Mouse (Mus musculus): ENCODE results near the gene Rex1bd.

Rex1bd gene

DNA sequence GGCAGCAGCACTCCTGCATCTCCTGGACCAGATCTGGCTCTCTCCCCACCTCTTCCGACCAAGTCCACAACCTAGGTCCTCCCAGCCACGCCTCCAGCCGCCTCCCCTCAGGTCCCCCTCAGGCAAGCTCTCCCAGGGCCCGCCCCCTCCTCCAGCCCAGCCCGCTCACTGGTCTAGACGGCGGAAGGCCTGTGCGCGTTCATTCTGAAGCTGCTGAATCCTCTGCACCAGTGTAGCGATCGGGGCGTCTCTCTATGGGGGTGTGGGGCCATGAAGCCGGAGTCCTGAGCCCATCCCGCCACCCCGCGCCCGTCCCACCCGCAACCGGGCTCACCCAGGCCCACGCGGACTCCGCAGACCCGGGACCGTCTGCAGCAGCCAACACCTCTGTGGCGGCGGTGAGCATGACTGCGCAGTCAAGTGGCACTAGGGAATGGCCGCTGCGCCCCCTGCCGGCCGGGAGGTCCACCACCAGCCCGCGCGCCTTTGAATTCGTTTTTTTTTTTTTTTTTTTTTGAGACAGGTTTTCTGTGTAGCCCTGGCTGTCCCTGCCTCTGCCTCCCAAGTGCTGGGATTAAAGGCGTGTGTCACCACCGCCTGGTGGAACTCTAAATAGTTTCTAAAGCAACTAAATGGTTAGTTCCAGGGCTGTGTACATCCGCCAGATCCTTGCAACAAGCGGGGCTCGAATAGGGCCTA is at the start of gene Rex1bd:
TSS of gene Rex1bd (minus strand) at position 425 of the 699 bp plus-strand sequence.
- DNase-seq, result peak; percentile 97 to 99

GRCm38 (mm10) chr8:70555079-70555747 is 48.7 kb upstream of the Rex1bd start:
- no peak for DNase-seq

DNA sequence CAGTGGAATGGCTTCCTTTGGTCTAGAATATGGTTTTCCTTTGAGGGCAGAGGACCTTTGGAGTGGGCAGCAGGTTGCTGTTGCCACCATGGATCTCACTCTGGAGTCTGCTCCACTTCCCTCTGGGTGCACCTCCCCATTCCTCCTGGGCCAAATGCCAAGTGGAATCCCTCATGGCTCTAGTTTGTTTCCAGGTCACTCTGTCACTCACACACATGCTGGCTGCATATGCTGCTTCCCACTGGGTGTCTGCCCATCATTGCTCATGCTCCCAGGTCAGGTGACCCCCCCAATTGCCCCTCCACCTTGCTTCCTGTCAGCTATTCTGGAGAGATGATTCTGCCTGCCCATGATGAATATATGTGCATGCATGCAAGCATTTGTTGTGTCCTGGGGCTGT is 47.2 kb upstream of the Rex1bd start:
- peak; percentile 79 to 83 for DNase-seq

- no peak for DNase-seq
Measured at GRCm38 (mm10) chr8:70552836-70553235, 46.3 kb upstream of the Rex1bd start.

DNA sequence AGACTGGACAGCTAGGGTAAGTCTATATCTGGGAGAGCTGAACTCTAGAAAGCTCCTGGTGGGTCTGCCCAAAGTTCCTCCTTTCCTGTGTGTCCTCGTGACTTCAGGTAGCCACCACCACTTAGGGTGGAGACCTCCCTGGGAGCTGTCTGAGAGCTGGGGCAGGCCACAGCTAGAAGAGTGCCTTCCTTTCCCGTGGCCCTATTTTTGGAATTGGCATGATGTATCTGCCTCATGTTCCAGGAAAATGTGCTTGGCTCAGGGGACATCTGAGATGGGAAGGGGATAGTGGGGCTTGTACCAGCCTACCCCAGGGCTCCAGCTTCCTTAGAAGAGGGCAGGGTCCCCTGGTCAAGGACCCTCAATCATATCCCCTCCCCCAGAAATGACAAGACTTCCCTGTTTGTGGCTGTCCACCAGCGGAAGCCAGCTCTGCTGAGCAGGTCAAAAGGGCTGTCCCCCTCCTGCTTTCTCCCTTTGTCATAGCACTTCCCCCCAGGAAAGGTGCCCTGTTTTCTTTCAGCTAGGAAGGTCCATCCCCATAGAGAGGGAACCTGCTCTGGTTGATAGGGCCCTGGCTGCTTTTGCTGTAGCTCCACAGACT is 45.1 kb upstream of the Rex1bd start:
- DNase-seq, result no peak

GRCm38 (mm10) chr8:70549412-70550184 is 43.0 kb upstream of the Rex1bd start:
- no peak for DNase-seq

DNA sequence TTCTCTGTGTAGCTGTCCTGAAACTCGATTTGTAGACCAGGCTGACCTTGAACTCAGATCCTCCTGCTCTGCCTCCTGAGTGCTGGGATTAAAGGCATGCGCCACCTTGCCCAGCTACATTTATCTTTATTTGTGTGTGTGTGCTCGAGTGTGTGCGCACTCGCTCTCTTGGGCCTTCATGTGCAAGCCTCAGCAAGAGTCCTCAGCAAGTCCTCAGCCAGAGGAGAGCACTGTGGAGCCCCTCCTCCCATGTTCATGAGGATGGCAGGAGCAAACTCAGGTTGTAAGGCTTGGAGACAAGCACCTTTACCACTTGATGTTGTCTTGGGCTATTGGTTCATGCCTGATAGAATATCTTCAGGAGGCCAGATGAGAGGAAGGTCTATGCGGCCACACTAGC is 41.2 kb upstream of the Rex1bd start:
- no peak for DNase-seq

- no peak for DNase-seq
Measured at GRCm38 (mm10) chr8:70546412-70546811, 39.9 kb upstream of the Rex1bd start.

DNA sequence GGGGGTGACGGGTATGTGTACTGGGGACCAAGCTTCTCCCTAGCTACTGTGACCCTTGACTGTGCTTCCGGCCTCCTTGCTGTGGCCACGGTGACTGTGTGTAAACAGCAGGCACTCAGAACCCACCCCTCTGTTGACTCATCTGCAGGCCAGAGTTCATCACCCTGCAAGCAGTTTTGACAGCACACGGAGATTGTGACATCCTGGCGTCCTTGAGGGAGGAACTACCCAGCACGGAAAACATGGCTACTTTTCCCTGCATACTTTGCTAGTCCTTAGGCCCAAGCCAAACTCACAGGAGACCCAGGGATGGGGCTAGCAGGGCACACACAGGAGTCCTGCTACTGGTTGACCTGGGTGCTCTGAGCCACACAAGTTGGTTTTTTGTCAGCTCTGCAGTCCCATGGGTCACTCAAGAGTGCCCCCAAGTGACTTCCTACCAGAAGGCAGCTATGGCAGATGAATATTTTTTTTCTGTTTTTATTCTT is 37.7 kb upstream of the Rex1bd start:
- DNase-seq, result peak; percentile 58 to 79

DNA sequence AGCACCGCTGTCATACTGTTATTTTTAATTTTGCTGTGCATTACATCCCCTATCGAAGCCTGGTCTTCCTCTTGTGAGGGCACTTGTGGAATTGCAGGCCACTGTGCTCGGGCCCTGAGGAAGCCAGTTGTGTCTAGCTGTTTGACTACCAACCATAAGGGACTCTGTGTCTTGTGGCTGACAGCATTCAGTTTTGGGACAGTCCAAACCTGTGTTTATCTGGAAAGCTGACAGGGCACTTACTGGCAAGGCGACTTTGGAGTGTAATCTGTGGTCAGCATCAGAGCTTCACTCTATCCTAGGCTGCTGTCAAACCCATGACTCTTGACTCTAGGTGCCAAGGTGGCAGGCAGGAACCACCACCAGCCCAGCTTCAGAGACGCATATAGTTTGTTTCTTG is 34.5 kb upstream of the Rex1bd start:
- DNase-seq, result no peak

- DNase-seq, result peak; percentile 49 to 63
Measured at GRCm38 (mm10) chr8:70540507-70541071, 34.0 kb upstream of the Rex1bd start.

- DNase-seq, result no peak
Measured at GRCm38 (mm10) chr8:70540013-70540506, 33.5 kb upstream of the Rex1bd start.

DNA sequence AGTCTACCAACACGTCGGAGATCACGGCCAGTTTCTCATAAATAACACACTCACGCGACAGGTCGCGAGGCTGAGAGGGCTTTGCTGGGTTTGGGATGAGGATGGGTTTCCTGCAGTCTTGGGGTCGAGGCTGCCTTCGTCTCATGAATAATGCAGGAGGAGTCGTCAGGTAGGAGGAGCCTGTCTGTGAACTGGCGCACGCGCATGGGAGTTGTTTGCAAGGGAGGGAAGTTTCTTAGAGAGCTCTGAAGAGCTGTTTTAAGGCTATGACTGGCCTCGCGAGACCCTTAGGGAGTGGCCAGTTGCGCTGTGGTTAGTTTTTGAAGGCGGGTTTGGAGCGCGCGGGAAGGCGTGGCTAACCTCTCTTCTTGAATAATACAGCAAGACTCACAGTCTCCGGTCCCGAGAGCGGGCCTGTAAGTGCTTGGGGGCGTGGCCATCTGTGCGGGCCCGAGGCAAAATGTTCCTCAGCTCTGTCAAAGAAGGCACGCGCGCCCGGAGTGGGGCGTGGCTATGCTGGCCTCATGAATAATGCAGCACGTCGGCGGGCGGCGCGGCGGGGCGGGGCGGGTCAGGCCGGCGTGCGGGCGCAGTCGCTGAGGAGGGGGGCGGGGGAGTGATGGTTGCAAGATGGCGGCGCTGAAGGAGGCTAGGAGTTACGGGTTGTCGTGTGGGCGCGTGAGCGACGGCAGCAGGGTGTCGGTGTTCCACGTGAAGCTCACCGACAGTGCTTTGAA is 32.7 kb upstream of the Rex1bd start, which contains the start of gene Ell:
TSS of gene Ell (plus strand) at position 381 of the 737 bp plus-strand sequence.
- DNase-seq, result peak; percentile 100

- peak; percentile 100 for DNase-seq
Measured at GRCm38 (mm10) chr8:70538633-70539076, 32.1 kb upstream of the Rex1bd start.

DNA sequence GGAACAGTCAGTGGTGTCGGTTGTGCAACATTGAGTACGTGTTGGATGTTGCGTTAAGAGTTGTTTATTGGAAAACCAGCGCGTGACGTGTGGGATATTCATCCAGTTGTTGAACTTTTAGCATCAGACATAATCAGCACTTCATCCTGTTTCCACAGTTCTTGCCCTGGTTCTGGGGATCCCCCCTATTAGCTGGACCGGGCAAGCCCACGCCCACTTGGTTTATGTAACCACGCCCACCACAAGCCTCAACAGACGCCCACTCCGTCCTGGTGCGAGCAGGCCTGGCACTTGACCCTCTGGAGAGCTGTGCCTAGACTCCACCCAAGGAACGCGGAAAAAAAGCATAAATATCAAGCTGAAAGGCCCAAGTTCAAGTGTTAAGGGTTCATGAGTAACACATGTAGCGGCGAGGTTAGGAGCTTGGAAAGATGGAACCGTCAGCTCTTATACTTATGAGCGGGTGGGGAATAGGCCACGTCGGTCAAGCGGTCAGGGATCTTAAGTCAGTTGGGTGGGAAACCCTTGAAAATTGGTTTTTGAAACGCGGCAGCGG is 31.6 kb upstream of the Rex1bd start:
- peak; percentile 73 to 87 for DNase-seq

- no peak for DNase-seq
Measured at GRCm38 (mm10) chr8:70535701-70536100, 29.1 kb upstream of the Rex1bd start.

- DNase-seq, result no peak
Measured at GRCm38 (mm10) chr8:70535221-70535620, 28.7 kb upstream of the Rex1bd start.

- DNase-seq, result no peak
Measured at GRCm38 (mm10) chr8:70534281-70534680, 27.7 kb upstream of the Rex1bd start.

DNA sequence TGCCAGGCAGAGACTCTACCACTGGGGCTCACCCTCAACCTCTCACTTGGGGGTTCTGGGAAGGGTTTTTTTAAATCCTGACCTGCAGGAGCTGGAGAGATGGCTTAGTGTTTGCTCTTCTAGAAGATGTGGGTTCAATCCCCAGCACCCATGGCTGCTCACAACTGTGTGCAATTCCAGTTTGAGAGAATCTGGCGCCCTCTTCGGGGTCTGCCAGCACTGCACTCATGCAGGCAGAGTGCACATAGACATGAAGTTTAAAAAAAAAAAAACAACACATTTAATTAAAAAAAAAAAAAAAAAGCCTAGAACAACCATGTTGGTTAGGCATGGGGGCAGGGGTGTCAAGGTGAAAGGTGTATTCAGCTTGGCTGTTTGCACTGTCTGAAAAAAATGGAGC is 23.8 kb upstream of the Rex1bd start:
- no peak for DNase-seq

- DNase-seq, result no peak
Measured at GRCm38 (mm10) chr8:70529741-70530161, 23.2 kb upstream of the Rex1bd start.

DNA sequence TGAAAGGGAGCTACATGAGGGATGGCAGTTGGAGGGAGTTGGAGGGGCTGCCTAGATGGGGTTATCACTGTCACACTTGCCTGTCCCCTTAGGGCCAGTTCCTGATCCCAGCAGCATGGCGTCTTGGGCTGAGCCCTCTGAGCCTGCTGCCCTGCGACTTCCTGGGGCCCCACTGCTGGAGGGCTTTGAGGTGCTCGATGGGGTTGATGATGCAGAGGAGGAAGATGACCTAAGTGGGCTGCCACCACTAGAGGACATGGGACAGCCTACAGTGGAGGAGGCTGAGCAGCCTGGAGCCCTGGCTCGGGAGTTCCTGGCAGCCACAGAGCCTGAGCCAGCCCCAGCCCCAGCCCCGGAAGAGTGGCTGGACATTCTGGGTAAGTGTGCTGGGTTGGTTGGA is 22.7 kb upstream of the Rex1bd start:
- no peak for DNase-seq
